Mouse (Mus musculus) liver, adult (tissue): ENCODE measurements around the gene Slc38a2.

Experiments
- GATA4 ChIP-seq: IDR thresholded peaks from 2 replicates; pipeline ENCODE4 v1.6.1; 2014; ENCODE audit warnings: mild to moderate bottlenecking, low read length; ENCODE audit not compliant: insufficient replicate concordance

Gene Slc38a2

GRCm38 (mm10) chr15:96689919-96690318, 9.6 kb downstream of the Slc38a2 start:
- no peak for TF ChIP-seq GATA4

- no peak for TF ChIP-seq GATA4
Observed at GRCm38 (mm10) chr15:96688784-96689318, 10.7 kb downstream of the Slc38a2 start.

- TF ChIP-seq GATA4, result no peak
Observed at GRCm38 (mm10) chr15:96688036-96688435, 11.5 kb downstream of the Slc38a2 start.

GRCm38 (mm10) chr15:96687366-96687765, 12.2 kb downstream of the Slc38a2 start:
- TF ChIP-seq GATA4, result no peak

- no peak for TF ChIP-seq GATA4
Observed at GRCm38 (mm10) chr15:96686201-96687159, 13.1 kb downstream of the Slc38a2 start.

GRCm38 (mm10) chr15:96685273-96685672, 14.3 kb downstream of the Slc38a2 start:
- TF ChIP-seq GATA4, result no peak

GRCm38 (mm10) chr15:96684132-96684830, 15.2 kb downstream of the Slc38a2 start:
- no peak for TF ChIP-seq GATA4

GRCm38 (mm10) chr15:96678871-96679773, 20.4 kb downstream of the Slc38a2 start:
- TF ChIP-seq GATA4, result no peak

GRCm38 (mm10) chr15:96676518-96676917, 23.0 kb downstream of the Slc38a2 start:
- TF ChIP-seq GATA4, result no peak

GRCm38 (mm10) chr15:96675744-96676143, 23.8 kb downstream of the Slc38a2 start:
- TF ChIP-seq GATA4, result no peak

- TF ChIP-seq GATA4, result no peak
Observed at GRCm38 (mm10) chr15:96675055-96675454, 24.5 kb downstream of the Slc38a2 start.

- TF ChIP-seq GATA4, result no peak
Observed at GRCm38 (mm10) chr15:96674089-96674488, 25.4 kb downstream of the Slc38a2 start.

- no peak for TF ChIP-seq GATA4
Observed at GRCm38 (mm10) chr15:96669721-96670120, 29.8 kb downstream of the Slc38a2 start.

- no peak for TF ChIP-seq GATA4
Observed at GRCm38 (mm10) chr15:96666663-96667062, 32.9 kb downstream of the Slc38a2 start.

GRCm38 (mm10) chr15:96665889-96666288, 33.6 kb downstream of the Slc38a2 start:
- no peak for TF ChIP-seq GATA4
